Mouse (Mus musculus) neural tube, embryonic 11.5 days (tissue): Measurements from ENCODE around the gene Oxct1. TPM values are rescaled to one million over a fixed set of nuclear protein-coding genes. Genes with fewer than 3 reads are reported as not detected.

Experiments
- ATAC-seq: fragments of 200-750 bp; cut with Nextera tagmentation; 2 replicates; pipeline ENCODE4 v1.8.0; 2017; ENCODE audit warnings: moderate number of reproducible peaks, mild to moderate bottlenecking, moderate TSS enrichment, moderate library complexity; ENCODE audit not compliant: insufficient read depth, low FRiP score, low TSS enrichment
- DNase-seq: peaks from one replicate; pipeline ENCODE4 v3.0.0-alpha.2; 2015; ENCODE audit warnings: low spot score
- H3K27ac ChIP-seq: fragments of 300-500 bp; sonication (generic); 2 replicates; pipeline ENCODE4 v1.5.1; 2014; ENCODE audit warnings: low read depth, mild to moderate bottlenecking, low read length
- H3K27me3 ChIP-seq: fragments of 300-500 bp; sonication (generic); 2 replicates; pipeline ENCODE4 v1.6.1; 2014; ENCODE audit warnings: mild to moderate bottlenecking, low read length, mixed read lengths; ENCODE audit not compliant: control insufficient read depth, insufficient read depth
- H3K36me3 ChIP-seq: fragments of 300-500 bp; sonication (generic); 2 replicates; pipeline ENCODE4 v1.6.1; 2014; ENCODE audit warnings: mild to moderate bottlenecking, low read length, moderate library complexity, mixed read lengths; ENCODE audit not compliant: control insufficient read depth, insufficient read depth
- H3K4me1 ChIP-seq: fragments of 300-500 bp; sonication (generic); 2 replicates; pipeline ENCODE4 v1.6.1; 2014; ENCODE audit warnings: low read length, mixed read lengths; ENCODE audit not compliant: control insufficient read depth, insufficient read depth
- H3K4me2 ChIP-seq: fragments of 300-500 bp; sonication (generic); 2 replicates; pipeline ENCODE4 v1.6.1; 2014; ENCODE audit warnings: low read depth, mild to moderate bottlenecking, moderate library complexity
- H3K4me3 ChIP-seq: fragments of 300-500 bp; sonication (generic); 2 replicates; pipeline ENCODE4 v1.5.1; 2014; ENCODE audit warnings: low read depth, low read length
- H3K9ac ChIP-seq: fragments of 300-500 bp; sonication (generic); 2 replicates; pipeline ENCODE4 v1.6.1; 2014; ENCODE audit warnings: mild to moderate bottlenecking, low read length
- H3K9me3 ChIP-seq: fragments of 300-500 bp; sonication (generic); 2 replicates; pipeline ENCODE4 v1.6.1; 2016; ENCODE audit warnings: low read length; ENCODE audit not compliant: control insufficient read depth
- WGBS: fragments of 180-500 bp; shearing (Covaris S2); extraction: QIAGEN DNeasy Blood & Tissue Kit; methylation state at CpG from one replicate; pipeline ENCODE4 v1.1.7; 2014; 5-methylcytosine and 5-hydroxymethylcytosine counted together
- polyA plus RNA-seq: library from polyadenylated mRNA; unstranded; fragments of >200 nt; fragmentation: Nextera tagmentation; extraction: Ambion mirVana; gene quantifications from 2 replicates; pipeline ENCODE4 v1.2.1, GENCODE M21; 2014

Gene Oxct1
- polyA plus RNA-seq, 1 experiment from 2014 or later: 163 TPM

- DNase-seq (no peak), ATAC-seq (no peak)
- Histone ChIP-seq H3K9ac (no peak overlapping the region), H3K36me3 (peaks cover 2% of the 10 kb centered on the region; the same call in 1 of the 2 replicates), H3K4me2 (no peak overlapping the region), H3K27ac (no peak overlapping the region), H3K4me1 (no peaks in the 10 kb centered on the region), H3K4me3 (no peak overlapping the region), H3K9me3 (no peaks in the 10 kb centered on the region), H3K27me3 (no peaks in the 10 kb centered on the region)
- WGBS: 30% methylated on average over 5 of the region's 5 CpGs
Observed at GRCm38 (mm10) chr15:4056627-4057026, 30.4 kb downstream of the Oxct1 start.

GRCm38 (mm10) chr15:4063574-4063973 lies 37.4 kb downstream of the Oxct1 start:
- Histone ChIP-seq H3K27me3 (no peaks in the 10 kb centered on the region), H3K36me3 (no peaks in the 10 kb centered on the region), H3K4me3 (no peak overlapping the region), H3K4me2 (no peak overlapping the region), H3K4me1 (no peaks in the 10 kb centered on the region), H3K9ac (no peak overlapping the region), H3K27ac (no peak overlapping the region), H3K9me3 (no peaks in the 10 kb centered on the region)
- 92% methylated on average over 5 of the region's 5 CpGs for WGBS
- DNase-seq (no peak), ATAC-seq (no peak)

GRCm38 (mm10) chr15:4064013-4064412 lies 37.8 kb downstream of the Oxct1 start:
- H3K27ac ChIP-seq: no peak overlapping the region
- no peaks in the 10 kb centered on the region for H3K9me3 ChIP-seq
- H3K36me3 ChIP-seq: no peaks in the 10 kb centered on the region
- DNase-seq (no peak), ATAC-seq (no peak)
- no peaks in the 10 kb centered on the region for H3K4me1 ChIP-seq
- H3K4me2 ChIP-seq: no peak overlapping the region
- no peaks in the 10 kb centered on the region for H3K27me3 ChIP-seq
- H3K4me3 ChIP-seq: no peak overlapping the region
- 91% methylated on average over 7 of the region's 7 CpGs for WGBS
- no peak overlapping the region for H3K9ac ChIP-seq

- WGBS: 92% methylated on average over 5 of the region's 5 CpGs
- no peak overlapping the region for H3K4me2 ChIP-seq
- no peaks in the 10 kb centered on the region for H3K27me3 ChIP-seq
- H3K9me3 ChIP-seq: no peaks in the 10 kb centered on the region
- no peak overlapping the region for H3K9ac ChIP-seq
- no peak overlapping the region for H3K27ac ChIP-seq
- no peaks in the 10 kb centered on the region for H3K36me3 ChIP-seq
- no peak overlapping the region for H3K4me3 ChIP-seq
- ATAC-seq: no peak
- DNase-seq: no peak
- H3K4me1 ChIP-seq: no peaks in the 10 kb centered on the region
Observed at GRCm38 (mm10) chr15:4064694-4065093, 38.5 kb downstream of the Oxct1 start.

DNA sequence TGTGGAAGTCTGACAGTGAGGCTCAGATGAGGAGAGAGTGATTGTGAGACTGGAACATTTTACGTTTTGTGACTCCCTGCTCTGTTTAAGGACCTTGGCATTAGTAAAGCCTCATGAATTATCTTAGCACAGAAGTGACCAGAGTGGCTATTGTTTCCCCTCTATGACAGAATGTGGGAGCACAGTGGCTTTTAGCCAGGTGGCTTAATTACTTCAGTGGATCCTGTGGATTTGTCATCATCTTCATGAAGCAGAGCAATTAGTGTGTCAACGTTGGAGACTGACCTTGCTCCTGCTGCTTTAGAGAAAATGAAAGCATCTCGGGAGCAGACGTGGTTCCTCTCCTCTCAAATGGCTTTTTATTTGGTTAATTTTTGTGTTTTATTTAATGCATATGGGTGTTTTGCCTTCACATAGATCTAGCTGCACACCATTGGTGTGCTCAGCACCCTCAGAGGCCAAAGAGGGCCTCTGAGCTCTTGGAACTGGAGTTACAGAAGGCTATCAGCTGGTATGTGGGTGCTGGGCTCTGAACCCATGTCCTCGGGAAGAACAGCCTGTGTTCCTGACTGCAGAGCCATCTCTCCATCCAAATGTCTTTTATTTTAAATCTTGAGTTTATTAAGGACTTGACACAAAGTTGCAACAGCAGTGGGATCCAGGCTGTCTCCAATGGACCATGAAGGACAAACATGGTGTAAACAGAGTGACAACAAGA lies 41.2 kb downstream of the Oxct1 start:
- DNase-seq (no peak), ATAC-seq (no peak)
- Histone ChIP-seq H3K27me3 (no peaks in the 10 kb centered on the region), H3K27ac (no peak overlapping the region), H3K4me1 (no peaks in the 10 kb centered on the region), H3K4me2 (no peak overlapping the region), H3K9ac (no peak overlapping the region), H3K36me3 (no peaks in the 10 kb centered on the region), H3K4me3 (no peak overlapping the region), H3K9me3 (no peaks in the 10 kb centered on the region)
- WGBS: 66% methylated on average over 5 of the region's 5 CpGs

DNA sequence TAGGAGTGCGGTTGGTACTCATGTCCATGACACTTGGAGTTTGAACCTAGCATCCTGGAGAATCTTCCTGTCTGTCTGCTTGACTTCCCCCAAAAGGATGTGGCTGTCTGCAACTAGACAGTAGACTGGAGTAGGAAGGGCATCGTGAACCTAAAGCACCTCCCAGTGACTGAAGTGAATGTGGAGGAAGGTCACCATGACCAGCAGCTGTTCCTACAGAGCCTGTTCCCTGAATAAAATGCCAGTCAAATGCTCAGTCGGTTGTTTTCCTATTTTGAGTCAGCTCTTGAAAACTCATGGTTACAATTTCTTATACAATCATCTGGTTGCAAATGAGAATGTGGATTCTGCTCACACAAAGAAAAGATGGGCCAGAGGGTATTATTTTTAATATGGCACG lies 51.8 kb downstream of the Oxct1 start:
- Histone ChIP-seq H3K9ac (no peak overlapping the region), H3K4me2 (no peak overlapping the region), H3K36me3 (no peaks in the 10 kb centered on the region), H3K27ac (no peak overlapping the region), H3K4me1 (no peaks in the 10 kb centered on the region), H3K4me3 (no peak overlapping the region), H3K9me3 (no peaks in the 10 kb centered on the region), H3K27me3 (no peaks in the 10 kb centered on the region)
- no peak for DNase-seq
- 85% methylated on average over 4 of the region's 4 CpGs for WGBS
- ATAC-seq: no peak

GRCm38 (mm10) chr15:4078785-4079184 lies 52.6 kb downstream of the Oxct1 start:
- H3K36me3 ChIP-seq: no peaks in the 10 kb centered on the region
- no peak overlapping the region for H3K4me2 ChIP-seq
- no peak overlapping the region for H3K9ac ChIP-seq
- no peaks in the 10 kb centered on the region for H3K9me3 ChIP-seq
- H3K27me3 ChIP-seq: no peaks in the 10 kb centered on the region
- DNase-seq (no peak), ATAC-seq (no peak)
- no peak overlapping the region for H3K27ac ChIP-seq
- H3K4me1 ChIP-seq: no peaks in the 10 kb centered on the region
- no peak overlapping the region for H3K4me3 ChIP-seq
- 94% methylated on average over 5 of the region's 5 CpGs for WGBS

- Histone ChIP-seq H3K4me2 (no peak overlapping the region), H3K27me3 (no peaks in the 10 kb centered on the region), H3K9me3 (no peaks in the 10 kb centered on the region), H3K9ac (no peak overlapping the region), H3K27ac (no peak overlapping the region), H3K36me3 (no peaks in the 10 kb centered on the region), H3K4me1 (no peaks in the 10 kb centered on the region), H3K4me3 (no peak overlapping the region)
- 91% methylated on average over 13 of the region's 13 CpGs for WGBS
- ATAC-seq: no peak
- no peak for DNase-seq
Observed at GRCm38 (mm10) chr15:4079425-4080189, 53.4 kb downstream of the Oxct1 start.
